Mouse (Mus musculus): ENCODE data around the gene Gdpd1.

- TF ChIP-seq CTCF (IDR thresholded peaks at IDR 0.05; ENCODE audit: low read depth) (no peak), EP300 (optimal IDR thresholded peaks at IDR 0.05) (no peak)
Observed at GRCm38 (mm10) chr11:87056286-87056685, 17.6 kb downstream of the Gdpd1 start.
